ENCODE assay signal across 21 mouse cellular contexts in genomic region chr2:120101961-120102360, GRCm38 (mm10). TPM values are rescaled to one million over a fixed set of nuclear protein-coding genes. Genes with fewer than 3 reads are reported as not detected.
DNase-seq lines count a peak whose midpoint lies in the region; ATAC-seq and TF ChIP-seq lines count a peak whose summit lies in the region.
"Had no signal": no experiment of that assay in that cellular context is flagged by ENCODE, and none has a peak within 500 bp of the region (broad histone marks: within the 10 kb centered on the region; RNA-seq: fewer than 3 reads in every experiment).

No protein-coding gene starts in this region.

- 87% methylated on average over 11 of the region's 11 CpGs for WGBS in heart, embryonic 16.5 days
- 78% methylated on average over 11 of the region's 11 CpGs for WGBS in lung, embryonic 14.5 days
- 88% methylated on average over 11 of the region's 11 CpGs for WGBS in stomach, embryonic 14.5 days
- WGBS in forebrain, embryonic 14.5 days, result 95% methylated on average over 11 of the region's 11 CpGs

- no peak overlapping the region for H3K4me2 ChIP-seq in heart, embryonic 16.5 days (ENCODE audit: low read depth, low read length)
- H3K4me2 ChIP-seq in lung, embryonic 14.5 days, result no peak overlapping the region
- H3K4me2 ChIP-seq in stomach, embryonic 14.5 days (replicated peaks; ENCODE audit: low read depth, low read length), result no peak overlapping the region
- H3K4me2 ChIP-seq in forebrain, embryonic 14.5 days (ENCODE audit: low read length), result no peak overlapping the region
- H3K4me2 ChIP-seq: forebrain, embryonic 12.5 days had no signal

- no peak for ATAC-seq in heart, embryonic 16.5 days (replicated peaks; ENCODE audit: extremely low read depth, insufficient read depth, low FRiP score)
- ATAC-seq in lung, embryonic 14.5 days (ENCODE audit: insufficient read depth), result no peak
- ATAC-seq in stomach, embryonic 14.5 days (ENCODE audit: insufficient number of reproducible peaks, insufficient read depth, low FRiP score, low read depth), result no peak
- ATAC-seq in forebrain, embryonic 14.5 days, result no peak
- ATAC-seq: hindbrain, postnatal 0 days; liver, postnatal 0 days had no signal

- H3K27me3 ChIP-seq in heart, embryonic 16.5 days (ENCODE audit: control insufficient read depth, insufficient read depth, low read length), result no peaks in the 10 kb centered on the region
- no peaks in the 10 kb centered on the region for H3K27me3 ChIP-seq in lung, embryonic 14.5 days (ENCODE audit: insufficient read depth, low read length)
- no peaks in the 10 kb centered on the region for H3K27me3 ChIP-seq in stomach, embryonic 14.5 days (ENCODE audit: control insufficient read depth, insufficient read depth, low read length)
- no peaks in the 10 kb centered on the region for H3K27me3 ChIP-seq in forebrain, embryonic 14.5 days (replicated peaks; ENCODE audit: control insufficient read depth, insufficient read depth, low read length)
- H3K27me3 ChIP-seq: CH12.LX; forebrain, embryonic 12.5 days; megakaryocyte, embryonic 14.5 days had no signal

- H3K9ac ChIP-seq in heart, embryonic 16.5 days (ENCODE audit: low read length), result no peak overlapping the region
- no peak overlapping the region for H3K9ac ChIP-seq in lung, embryonic 14.5 days
- no peak overlapping the region for H3K9ac ChIP-seq in stomach, embryonic 14.5 days (replicated peaks; ENCODE audit: low read depth, low read length)
- no peak overlapping the region for H3K9ac ChIP-seq in forebrain, embryonic 14.5 days (ENCODE audit: low read length)
- H3K9ac ChIP-seq: forebrain, embryonic 12.5 days; liver, postnatal 0 days had no signal

- peak; percentile 93 for DNase-seq in heart, adult 11 months
- DNase-seq in heart, postnatal 14 days, result no peak
- no peak for DNase-seq in heart, postnatal 10 days
- no peak for DNase-seq in lung, embryonic 14.5 days
- no peak for DNase-seq in lung, postnatal 4 days
- DNase-seq in forebrain, embryonic 14.5 days (ENCODE audit: low spot score), result no peak
- DNase-seq: adrenal gland, postnatal 25 days; cerebellum, adult 11-12 months; cerebellum, postnatal 14 days; gastrocnemius, postnatal 14 days; kidney, adult 8-10 months; kidney, postnatal 25 days; liver, postnatal 0 days; midbrain, embryonic 14.5 days had no signal

- no peaks in the 10 kb centered on the region for H3K9me3 ChIP-seq in heart, embryonic 16.5 days (replicated peaks; ENCODE audit: control insufficient read depth, low read length)
- no peaks in the 10 kb centered on the region for H3K9me3 ChIP-seq in lung, embryonic 14.5 days (ENCODE audit: low read depth, low read length)
- H3K9me3 ChIP-seq in stomach, embryonic 14.5 days (ENCODE audit: control insufficient read depth, low read depth, low read length), result no peaks in the 10 kb centered on the region
- no peaks in the 10 kb centered on the region for H3K9me3 ChIP-seq in forebrain, embryonic 14.5 days (replicated peaks; ENCODE audit: control insufficient read depth, low read length)
- H3K9me3 ChIP-seq: forebrain, embryonic 12.5 days; hindbrain, embryonic 10.5 days; megakaryocyte, embryonic 14.5 days had no signal

- peak overlapping the region; percentile 67 for H3K27ac ChIP-seq in heart, embryonic 16.5 days (ENCODE audit: low read length)
- peak overlapping the region; percentile 1; the same call in 1 of the 2 replicates for H3K27ac ChIP-seq in lung, embryonic 14.5 days (ENCODE audit: low read depth)
- H3K27ac ChIP-seq in stomach, embryonic 14.5 days (ENCODE audit: low read length), result 0 out of 2 replicates have a peak overlapping the region, but pooled peaks have one; percentile 45
- no peak overlapping the region for H3K27ac ChIP-seq in forebrain, embryonic 14.5 days (ENCODE audit: low read depth, low read length)
- H3K27ac ChIP-seq: forebrain, embryonic 12.5 days; hindbrain, embryonic 10.5 days; hindbrain, postnatal 0 days had no signal

- H3K4me1 ChIP-seq in heart, embryonic 16.5 days (ENCODE audit: control insufficient read depth, insufficient read depth, low read length), result peaks cover 59% of the 10 kb centered on the region
- H3K4me1 ChIP-seq in lung, embryonic 14.5 days (ENCODE audit: insufficient read depth), result peaks cover 29% of the 10 kb centered on the region
- H3K4me1 ChIP-seq in stomach, embryonic 14.5 days (ENCODE audit: control insufficient read depth, insufficient read depth, low read length), result peaks cover 32% of the 10 kb centered on the region
- no peaks in the 10 kb centered on the region for H3K4me1 ChIP-seq in forebrain, embryonic 14.5 days (ENCODE audit: control insufficient read depth, insufficient read depth, low read length)
- H3K4me1 ChIP-seq: forebrain, embryonic 12.5 days had no signal

- no peak for TF ChIP-seq CTCF in lung, embryonic 14.5 days (IDR thresholded peaks at IDR 0.05; ENCODE audit: low read depth)

- intact Hi-C loops in heart, postnatal 14 days (cut with DNase I), result no loop called here
- intact Hi-C loops in heart, postnatal 10 days (cut with DNase I), result loop anchor here (2.0 kb wide), 1 partner anchor 23 kb away; no protein-coding TSS in a partner anchor

- H3K4me3 ChIP-seq in heart, embryonic 16.5 days (ENCODE audit: low read length), result no peak overlapping the region
- no peak overlapping the region for H3K4me3 ChIP-seq in lung, embryonic 14.5 days (ENCODE audit: low read depth, low read length)
- H3K4me3 ChIP-seq in stomach, embryonic 14.5 days (ENCODE audit: low read depth, low read length), result no peak overlapping the region
- no peak overlapping the region for H3K4me3 ChIP-seq in forebrain, embryonic 14.5 days (ENCODE audit: low read depth, low read length)
- H3K4me3 ChIP-seq: forebrain, embryonic 12.5 days; hindbrain, embryonic 10.5 days; megakaryocyte, embryonic 14.5 days had no signal

- peaks cover 14% of the 10 kb centered on the region for H3K36me3 ChIP-seq in heart, embryonic 16.5 days (ENCODE audit: control insufficient read depth, insufficient read depth)
- H3K36me3 ChIP-seq in lung, embryonic 14.5 days (ENCODE audit: insufficient read depth), result no peaks in the 10 kb centered on the region; the same call in 1 of the 2 replicates
- peaks cover 2% of the 10 kb centered on the region; the same call in 1 of the 2 replicates for H3K36me3 ChIP-seq in stomach, embryonic 14.5 days (ENCODE audit: control insufficient read depth, insufficient read depth, low read length)
- H3K36me3 ChIP-seq in forebrain, embryonic 14.5 days (ENCODE audit: control insufficient read depth, insufficient read depth, low read length), result no peaks in the 10 kb centered on the region
- H3K36me3 ChIP-seq: forebrain, embryonic 12.5 days had no signal

RNA-seq across cellular contexts. Expression of gene Ehd4, which starts 52.4 kb away (rescaled TPM):
- total RNA-seq in heart, postnatal 14 days (2021), result 100 to 1,000 TPM; 439 to 440 TPM
- 163 and 195 TPM in 2 replicates for polyA plus RNA-seq in heart, embryonic 16.5 days (2015; fragmentation: Nextera tagmentation; extraction: Ambion mirVana)
- 100 to 1,000 TPM; 514 to 538 TPM for total RNA-seq in heart, postnatal 10 days (2021)
- 60.7 and 62.9 TPM in 2 replicates for polyA plus RNA-seq in lung, embryonic 14.5 days (2014; fragmentation: Nextera tagmentation; extraction: Ambion mirVana)
- polyA plus RNA-seq in stomach, embryonic 14.5 days (2014; fragmentation: Nextera tagmentation; extraction: Ambion mirVana), result 32.8 and 34.0 TPM in 2 replicates
- polyA plus RNA-seq in forebrain, embryonic 14.5 days (2014; fragmentation: Nextera tagmentation; extraction: Ambion mirVana), result 7.9 and 11.8 TPM in 2 replicates
